Mouse (Mus musculus) heart, postnatal 10 days (tissue): ENCODE data around the gene Osgep. TPM values are rescaled to one million over a fixed set of nuclear protein-coding genes. Genes with fewer than 3 reads are reported as not detected.
"Not testable (repeated sequence)": the region's sequence is repeated elsewhere in the genome, so short reads cannot be mapped to it uniquely, and the experiment has no call there.

Experiments
- DNase-seq, 2 experiments: peaks; one replicate each; pipeline ENCODE4 v3.0.0; 2021
- intact Hi-C: fragments of 180-260 bp; cut with DNase I; formaldehyde crosslinking; loops from one replicate; pipeline ENCODE4 v1.15.1; 2025
- total RNA-seq, 2 experiments: library from RNA; stranded (reverse); gene quantifications; 2 replicates each; pipeline ENCODE4 v1.2.3; 2021

Osgep gene
- total RNA-seq, 2 experiments from 2014 or later: 59.5 to 66.3 TPM

- no peak for DNase-seq
- intact Hi-C loops: no loop called here
Measured at GRCm38 (mm10) chr14:50895407-50895806, 29.3 kb downstream of the Osgep start.

GRCm38 (mm10) chr14:50892541-50893459 lies 31.9 kb downstream of the Osgep start:
- DNase-seq: peak; percentile 32 to 36
- intact Hi-C loops: no loop called here

- intact Hi-C loops: no loop called here
- DNase-seq: no peak
Measured at GRCm38 (mm10) chr14:50892091-50892490, 32.6 kb downstream of the Osgep start.

GRCm38 (mm10) chr14:50891621-50892020 lies 33.1 kb downstream of the Osgep start:
- intact Hi-C loops: no loop called here
- no peak for DNase-seq

- intact Hi-C loops: no loop called here
- DNase-seq: no peak
Measured at GRCm38 (mm10) chr14:50876236-50876950, 48.3 kb downstream of the Osgep start.

- intact Hi-C loops: no loop called here
- DNase-seq: no peak
Measured at GRCm38 (mm10) chr14:50875591-50876230, 49.0 kb downstream of the Osgep start.

GRCm38 (mm10) chr14:50875175-50875574 lies 49.5 kb downstream of the Osgep start:
- intact Hi-C loops: no loop called here
- no peak for DNase-seq

- no peak for DNase-seq
- intact Hi-C loops: no loop called here
Measured at GRCm38 (mm10) chr14:50871284-50871683, 53.4 kb downstream of the Osgep start.

- intact Hi-C loops: loop anchor here (1.0 kb wide), 1 partner anchor 193 kb away; no protein-coding TSS in a partner anchor
- DNase-seq: no peak
Measured at GRCm38 (mm10) chr14:50870805-50871143, 53.9 kb downstream of the Osgep start.

GRCm38 (mm10) chr14:50869889-50870804 lies 54.5 kb downstream of the Osgep start, which contains the start of gene Tep1:
TSS of gene Tep1 (minus strand) at chr14:50870560.
- DNase-seq: peak; percentile 82 to 87
- intact Hi-C loops: loop anchor here (1.0 to 5.0 kb wide), 2 partner anchors 63 to 193 kb away; partner anchors contain the start of genes Ccnb1ip1 and Parp2

- intact Hi-C loops: loop anchor here (5.0 kb wide), 1 partner anchor 61 kb away; the partner anchor contains the start of genes Ccnb1ip1 and Parp2
Measured at GRCm38 (mm10) chr14:50868656-50869055, 56.0 kb downstream of the Osgep start.

GRCm38 (mm10) chr14:50868211-50868610 lies 56.5 kb downstream of the Osgep start:
- no peak for DNase-seq
- intact Hi-C loops: loop anchor here (5.0 kb wide), 1 partner anchor 61 kb away; the partner anchor contains the start of genes Ccnb1ip1 and Parp2

More at GRCm38 (mm10) chr14:50868656-50869055, 56.0 kb downstream of the Osgep start:
- DNase-seq: no peak

- intact Hi-C loops: loop anchor here (5.0 kb wide), 1 partner anchor 60 kb away; the partner anchor contains the start of genes Ccnb1ip1 and Parp2
- DNase-seq: no peak
Measured at GRCm38 (mm10) chr14:50866966-50867365, 57.7 kb downstream of the Osgep start.

GRCm38 (mm10) chr14:50865005-50865404 lies 59.7 kb downstream of the Osgep start:
- not testable (repeated sequence) for DNase-seq
- intact Hi-C loops: loop anchor here (5.0 kb wide), 1 partner anchor 58 kb away; the partner anchor contains the start of genes Ccnb1ip1 and Parp2

GRCm38 (mm10) chr14:50862641-50863040 lies 62.1 kb downstream of the Osgep start:
- no peak for DNase-seq
- intact Hi-C loops: no loop called here
